Mouse (Mus musculus) kidney, embryonic 14.5 days (tissue): Measurements from ENCODE around the gene Anxa6. TPM values are rescaled to one million over a fixed set of nuclear protein-coding genes. Genes with fewer than 3 reads are reported as not detected.
A peak's percentile ranks its signal among the peaks of the same experiment; 100 is the strongest.
"Not testable (repeated sequence)": the region's sequence is repeated elsewhere in the genome, so short reads cannot be mapped to it uniquely, and the experiment has no call there.

Experiments
- ATAC-seq: fragments of 200-750 bp; cut with Nextera tagmentation; 2 replicates; pipeline ENCODE4 v1.8.0; 2017; ENCODE audit warnings: moderate number of reproducible peaks, mild to moderate bottlenecking, moderate TSS enrichment, moderate library complexity; ENCODE audit not compliant: low FRiP score, low TSS enrichment
- H3K27ac ChIP-seq: fragments of 300-500 bp; sonication (generic); 2 replicates; pipeline ENCODE4 v1.5.1; 2014; ENCODE audit warnings: low read depth, mild to moderate bottlenecking, low read length, moderate library complexity, mixed read lengths
- H3K27me3 ChIP-seq: fragments of 300-500 bp; sonication (generic); 2 replicates; pipeline ENCODE4 v1.6.1; 2014; ENCODE audit warnings: mild to moderate bottlenecking, low read length; ENCODE audit not compliant: control insufficient read depth, insufficient read depth
- H3K36me3 ChIP-seq: fragments of 300-500 bp; sonication (generic); 2 replicates; pipeline ENCODE4 v1.6.1; 2014; ENCODE audit warnings: low read length, mixed read lengths; ENCODE audit not compliant: control insufficient read depth, insufficient read depth
- H3K4me1 ChIP-seq: fragments of 300-500 bp; sonication (generic); 2 replicates; pipeline ENCODE4 v1.6.1; 2014; ENCODE audit warnings: low read length, mixed read lengths; ENCODE audit not compliant: control insufficient read depth, insufficient read depth
- H3K4me2 ChIP-seq: fragments of 300-500 bp; sonication (generic); replicated peaks from 2 replicates; pipeline ENCODE4 v1.6.1; 2014; ENCODE audit warnings: low read depth, mild to moderate bottlenecking, low read length
- H3K4me3 ChIP-seq: fragments of 300-500 bp; sonication (generic); 2 replicates; pipeline ENCODE4 v1.5.1; 2014; ENCODE audit warnings: mild to moderate bottlenecking, low read length
- H3K9ac ChIP-seq: fragments of 300-500 bp; sonication (generic); 2 replicates; pipeline ENCODE4 v1.6.1; 2014; ENCODE audit warnings: low read depth, mild to moderate bottlenecking, low read length, moderate library complexity
- H3K9me3 ChIP-seq: fragments of 300-500 bp; sonication (generic); 2 replicates; pipeline ENCODE4 v1.6.1; 2016; ENCODE audit warnings: low read length; ENCODE audit not compliant: control insufficient read depth
- WGBS: fragments of 180-500 bp; shearing (Covaris S2); extraction: QIAGEN DNeasy Blood & Tissue Kit; methylation state at CpG from one replicate; pipeline ENCODE4 v1.1.7; 2014; 5-methylcytosine and 5-hydroxymethylcytosine counted together
- polyA plus RNA-seq: library from polyadenylated mRNA; unstranded; fragments of >200 nt; fragmentation: Nextera tagmentation; extraction: Ambion mirVana; gene quantifications from 2 replicates; pipeline ENCODE4 v1.2.1, GENCODE M21; 2014

Anxa6 gene
- polyA plus RNA-seq, 1 experiment from 2014 or later, result 174 TPM

DNA sequence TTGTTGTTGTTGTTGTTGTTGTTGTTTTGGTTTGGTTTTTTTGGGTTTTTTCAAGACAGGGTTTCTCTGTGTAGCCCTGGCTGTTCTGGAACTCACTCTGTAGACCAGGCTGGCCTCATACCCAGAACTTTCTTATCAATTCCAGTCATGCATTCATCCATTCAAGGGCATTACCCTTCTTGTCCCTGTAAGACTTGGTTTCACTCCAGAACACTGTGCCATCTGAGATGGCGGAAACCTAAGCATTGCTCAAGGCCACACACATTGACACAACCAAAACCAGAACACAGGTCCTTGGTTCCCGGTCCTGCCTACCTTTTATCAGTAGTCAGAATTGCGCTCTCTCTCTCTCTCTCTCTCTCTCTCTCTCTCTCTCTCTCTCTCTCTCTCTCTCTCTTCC, 75.5 kb downstream of the Anxa6 start:
- peaks cover 11% of the 10 kb centered on the region; the same call in 1 of the 2 replicates for H3K4me1 ChIP-seq
- not testable (repeated sequence) for H3K36me3 ChIP-seq, H3K4me3 ChIP-seq, H3K27ac ChIP-seq, H3K27me3 ChIP-seq, H3K9me3 ChIP-seq, H3K9ac ChIP-seq, H3K4me2 ChIP-seq, ATAC-seq
- WGBS, result 85% methylated on average over 3 of the region's 3 CpGs

- WGBS, result 70% methylated on average over 7 of the region's 7 CpGs
- no peak for ATAC-seq
- no peak overlapping the region for H3K9ac ChIP-seq
- H3K4me3 ChIP-seq, result no peak overlapping the region
- H3K4me2 ChIP-seq, result no peak overlapping the region
- H3K4me1 ChIP-seq, result peaks cover 10% of the 10 kb centered on the region; the same call in 1 of the 2 replicates
- H3K27ac ChIP-seq, result no peak overlapping the region
- no peaks in the 10 kb centered on the region for H3K9me3 ChIP-seq
- no peaks in the 10 kb centered on the region for H3K36me3 ChIP-seq
- no peaks in the 10 kb centered on the region for H3K27me3 ChIP-seq
These were observed 76.3 kb downstream of the Anxa6 start for GRCm38 (mm10) chr11:54956912-54957311.

GRCm38 (mm10) chr11:54955735-54956480, 77.3 kb downstream of the Anxa6 start:
- H3K27me3 ChIP-seq, result no peaks in the 10 kb centered on the region
- peaks cover 6% of the 10 kb centered on the region; the same call in 1 of the 2 replicates for H3K4me1 ChIP-seq
- peak overlapping the region; percentile 72 for H3K9ac ChIP-seq
- WGBS, result under 1% methylated on average over 59 of the region's 59 CpGs
- peak; percentile 99 for ATAC-seq
- H3K27ac ChIP-seq, result peak overlapping the region; percentile 60; the same call in 1 of the 2 replicates
- peak overlapping the region; percentile 75 for H3K4me3 ChIP-seq
- H3K36me3 ChIP-seq, result no peaks in the 10 kb centered on the region
- H3K4me2 ChIP-seq, result peak overlapping the region; percentile 60
- H3K9me3 ChIP-seq, result no peaks in the 10 kb centered on the region

DNA sequence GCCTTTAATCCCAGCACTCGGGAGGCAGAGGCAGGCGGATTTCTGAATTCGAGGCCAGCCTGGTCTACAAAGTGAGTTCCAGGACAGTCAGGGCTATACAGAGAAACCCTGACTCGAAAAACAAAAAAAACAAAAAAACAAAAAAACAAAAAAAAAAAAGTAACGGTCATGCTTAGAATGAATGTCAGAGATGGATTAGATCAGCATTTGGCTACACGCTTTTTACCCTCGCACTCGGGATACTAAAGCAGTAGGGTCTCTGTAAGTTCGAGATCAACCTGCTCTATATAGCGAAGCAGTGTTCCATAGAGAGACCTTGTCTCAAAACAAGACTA, 77.9 kb downstream of the Anxa6 start:
- not testable (repeated sequence) for H3K36me3 ChIP-seq, ATAC-seq, H3K4me1 ChIP-seq, H3K27me3 ChIP-seq, H3K27ac ChIP-seq, H3K9me3 ChIP-seq
- Histone ChIP-seq H3K4me3 (peak overlapping the region; percentile 75), H3K4me2 (peak overlapping the region; percentile 60), H3K9ac (peak overlapping the region; percentile 72)
- WGBS, result 48% methylated on average over 10 of the region's 10 CpGs

GRCm38 (mm10) chr11:54954716-54955115, 78.5 kb downstream of the Anxa6 start:
- H3K9me3 ChIP-seq, result no peaks in the 10 kb centered on the region
- no peak for ATAC-seq
- H3K4me3 ChIP-seq, result no peak overlapping the region
- no peak overlapping the region for H3K9ac ChIP-seq
- no peaks in the 10 kb centered on the region for H3K27me3 ChIP-seq
- WGBS, result 86% methylated on average over 8 of the region's 8 CpGs
- no peak overlapping the region for H3K4me2 ChIP-seq
- H3K27ac ChIP-seq, result no peak overlapping the region
- no peaks in the 10 kb centered on the region for H3K36me3 ChIP-seq
- peaks cover 6% of the 10 kb centered on the region; the same call in 1 of the 2 replicates for H3K4me1 ChIP-seq

DNA sequence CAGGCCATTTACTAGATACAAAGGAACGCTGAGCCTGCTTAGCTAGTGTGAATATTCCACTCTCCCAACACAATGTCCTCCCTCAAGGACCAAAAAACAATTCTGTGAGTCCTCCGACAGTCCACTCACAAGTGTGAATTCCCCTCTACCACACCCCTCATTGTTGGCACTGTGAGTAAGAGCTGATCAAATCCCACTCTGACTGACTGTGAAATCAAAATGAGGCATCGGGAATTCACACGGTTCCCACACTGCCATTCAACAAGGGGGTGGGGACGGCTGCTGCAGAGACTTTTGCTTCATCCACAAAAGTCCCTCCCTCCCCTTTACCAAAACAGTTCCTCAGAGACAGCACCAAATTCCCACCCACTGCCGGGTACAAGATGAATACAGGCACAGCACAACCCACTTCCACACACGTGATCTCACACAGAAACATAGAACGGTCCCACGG, 79.2 kb downstream of the Anxa6 start:
- WGBS, result 45% methylated on average over 9 of the region's 9 CpGs
- H3K27me3 ChIP-seq, result no peaks in the 10 kb centered on the region
- ATAC-seq, result no peak
- H3K4me1 ChIP-seq, result peaks cover 6% of the 10 kb centered on the region; the same call in 1 of the 2 replicates
- no peaks in the 10 kb centered on the region for H3K36me3 ChIP-seq
- no peak overlapping the region for H3K27ac ChIP-seq
- H3K9ac ChIP-seq, result no peak overlapping the region
- H3K9me3 ChIP-seq, result no peaks in the 10 kb centered on the region
- H3K4me3 ChIP-seq, result no peak overlapping the region
- H3K4me2 ChIP-seq, result no peak overlapping the region

- Histone ChIP-seq H3K4me2 (no peak overlapping the region), H3K36me3 (no peaks in the 10 kb centered on the region), H3K27ac (no peak overlapping the region), H3K27me3 (no peaks in the 10 kb centered on the region), H3K4me3 (no peak overlapping the region), H3K9ac (no peak overlapping the region), H3K9me3 (no peaks in the 10 kb centered on the region), H3K4me1 (peaks cover 6% of the 10 kb centered on the region; the same call in 1 of the 2 replicates)
- no peak for ATAC-seq
- 76% methylated on average over 6 of the region's 6 CpGs for WGBS
These were observed 80.6 kb downstream of the Anxa6 start for GRCm38 (mm10) chr11:54952651-54953050.

- Histone ChIP-seq H3K4me3 (no peak overlapping the region), H3K4me2 (no peak overlapping the region), H3K27ac (no peak overlapping the region), H3K9ac (no peak overlapping the region), H3K36me3 (no peaks in the 10 kb centered on the region), H3K4me1 (peaks cover 6% of the 10 kb centered on the region; the same call in 1 of the 2 replicates), H3K27me3 (no peaks in the 10 kb centered on the region), H3K9me3 (no peaks in the 10 kb centered on the region)
- ATAC-seq, result no peak
- WGBS, result 80% methylated on average over 6 of the region's 6 CpGs
These were observed 82.6 kb downstream of the Anxa6 start for GRCm38 (mm10) chr11:54950684-54951083.

- WGBS, result 86% methylated on average over 1 of the region's 1 CpGs
- Histone ChIP-seq H3K4me2 (no peak overlapping the region), H3K4me3 (no peak overlapping the region), H3K27ac (no peak overlapping the region), H3K36me3 (no peaks in the 10 kb centered on the region), H3K9me3 (no peaks in the 10 kb centered on the region), H3K9ac (no peak overlapping the region), H3K27me3 (no peaks in the 10 kb centered on the region), H3K4me1 (peaks cover 6% of the 10 kb centered on the region; the same call in 1 of the 2 replicates)
- ATAC-seq, result no peak
These were observed 83.5 kb downstream of the Anxa6 start for GRCm38 (mm10) chr11:54949717-54950116.
